Mouse (Mus musculus) CD8-positive naive resting alpha-beta T cell, adult 57 days (primary cell): ENCODE measurements around the gene Sh2d5. TPM values are rescaled to one million over a fixed set of nuclear protein-coding genes. Genes with fewer than 3 reads are reported as not detected.

ENCODE experiments used
- total RNA-seq: library from RNA; stranded (reverse); gene quantifications from one replicate; pipeline ENCODE4 v1.2.4, GENCODE M21; 2023

Sh2d5 gene
- total RNA-seq, result 0.46 TPM

DNA sequence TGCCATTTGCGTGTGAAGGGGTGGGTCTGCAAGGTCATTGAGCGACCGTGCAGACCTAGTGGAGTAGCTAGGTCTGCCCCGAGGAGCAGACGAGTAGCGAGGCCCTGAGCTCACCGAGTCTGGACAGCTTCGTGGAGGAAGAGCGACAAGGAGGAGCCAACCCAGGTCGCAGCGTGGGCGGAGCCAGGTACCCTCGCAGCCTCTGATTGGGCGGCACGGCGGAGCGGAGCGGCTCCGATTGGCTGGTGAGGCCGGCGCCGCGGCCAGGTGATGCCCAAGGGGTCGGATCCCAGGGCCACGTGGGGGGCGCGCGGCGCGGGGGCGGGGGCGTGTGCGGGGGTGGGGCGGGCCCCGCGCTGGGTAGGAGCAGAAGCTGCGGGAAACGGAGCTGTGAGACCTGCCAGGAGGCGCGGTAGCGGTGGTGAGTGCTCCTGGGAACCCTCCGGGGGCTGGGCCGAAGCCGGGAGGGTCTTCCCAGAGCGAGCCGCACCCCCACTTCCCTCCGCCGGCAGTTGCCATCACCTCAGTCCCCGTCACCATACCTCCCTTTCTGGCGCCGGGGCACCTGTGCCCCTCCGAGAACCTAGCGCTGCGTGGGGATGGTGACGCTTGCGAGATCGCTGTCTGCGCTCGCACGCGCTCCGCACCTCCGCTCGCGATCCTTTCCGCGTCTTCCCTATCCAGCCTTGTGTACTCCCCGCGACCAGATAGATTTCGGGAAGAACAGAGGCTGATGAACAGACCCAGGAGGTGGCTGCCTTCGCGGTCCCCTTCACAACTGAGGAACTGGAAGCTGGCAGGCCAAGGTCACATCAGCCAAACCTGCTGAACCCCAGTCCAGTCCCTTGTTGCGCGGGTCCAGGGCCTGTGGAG is at the start of gene Sh2d5, which contains the start of gene Kif17:
TSS of gene Sh2d5 (plus strand) at position 316 of the 873 bp plus-strand sequence.
TSS of gene Kif17 (plus strand) at position 348 of the 873 bp plus-strand sequence.

DNA sequence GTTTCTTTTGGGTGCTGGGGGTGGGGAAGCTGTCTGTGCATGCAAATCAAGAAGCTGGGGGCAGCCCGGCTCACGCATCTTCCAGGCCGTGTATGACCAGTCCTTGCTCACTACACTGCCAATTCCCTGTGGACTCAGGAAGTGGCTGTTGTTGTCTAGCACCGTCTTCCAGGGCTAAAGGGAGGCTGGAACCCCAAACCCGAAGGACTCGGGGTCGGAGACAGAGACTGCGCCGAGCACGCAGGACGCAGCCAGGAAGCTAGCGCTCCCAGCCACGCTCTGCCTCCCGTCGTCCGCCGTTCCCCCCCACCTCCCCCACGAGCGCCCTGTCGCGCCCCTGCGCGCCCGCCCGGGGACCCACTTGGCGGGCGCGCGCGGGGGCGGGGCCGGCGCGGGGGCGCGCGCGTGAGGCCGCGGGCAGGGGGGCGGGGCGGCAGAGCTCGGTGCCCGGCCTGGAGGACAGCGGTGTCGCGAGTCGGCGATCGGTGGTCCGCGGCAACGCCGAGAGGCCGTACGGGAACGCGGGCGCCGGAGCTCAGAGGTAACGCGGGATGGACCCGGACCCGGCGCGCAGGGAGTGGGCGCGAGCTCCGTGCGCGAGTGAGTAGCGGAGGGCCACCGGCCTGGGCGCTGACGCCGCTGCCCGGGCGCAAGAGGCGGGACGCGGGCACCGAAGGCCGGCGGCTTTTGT is 33.9 kb upstream of the Sh2d5 start, which contains the start of gene Hp1bp3:
TSS of gene Hp1bp3 (plus strand) at position 97 of the 691 bp plus-strand sequence.

DNA sequence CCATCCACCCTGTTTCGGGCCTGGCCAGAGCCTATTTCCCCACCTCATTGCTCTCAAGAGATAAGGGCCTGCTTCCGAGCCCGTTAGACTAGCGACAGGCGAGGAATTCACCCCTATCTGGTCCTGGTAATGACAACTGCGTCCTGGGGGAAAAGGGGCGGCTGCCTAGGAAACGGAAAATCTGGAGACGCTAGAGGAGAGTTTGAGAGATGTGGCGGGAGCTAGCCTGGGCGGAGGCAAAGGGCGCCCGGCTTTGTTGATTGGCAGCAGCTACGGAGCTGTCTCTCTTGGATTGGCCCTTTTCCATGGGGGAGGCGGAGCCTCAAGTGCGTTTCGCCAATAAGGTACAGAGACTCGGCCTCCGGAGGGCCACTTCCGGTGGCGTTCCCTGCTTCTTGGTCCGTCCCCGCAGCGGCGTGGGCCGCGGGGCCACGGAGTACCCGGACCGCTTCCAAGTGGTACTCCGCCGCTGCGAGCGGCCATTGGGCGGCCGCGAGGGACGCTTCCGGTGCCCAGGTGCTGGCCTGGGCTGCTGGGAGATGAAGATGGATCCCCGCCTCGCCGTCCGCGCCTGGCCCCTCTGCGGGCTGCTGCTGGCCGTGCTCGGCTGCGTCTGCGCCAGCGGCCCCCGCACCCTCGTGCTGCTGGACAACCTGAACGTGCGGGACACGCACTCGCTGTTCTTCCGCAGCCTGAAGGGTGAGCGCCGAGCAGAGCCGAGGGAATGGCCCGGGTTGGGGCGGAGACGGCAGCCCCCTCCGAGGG is 54.3 kb downstream of the Sh2d5 start, which contains the start of gene Ddost:
TSS of gene Ddost (plus strand) at position 391 of the 765 bp plus-strand sequence.

Other genes with a start within 250 kb of the Sh2d5 start
- gene Hp1bp3, start 34.1 kb upstream of the Sh2d5 start, total RNA-seq, result 206 TPM
- gene Kif17, start within 50 bp of the Sh2d5 start, total RNA-seq, result not detected
- 64.9 TPM for gene Ddost, start 54.3 kb downstream of the Sh2d5 start, total RNA-seq
- gene Pink1, start 75.9 kb downstream of the Sh2d5 start, total RNA-seq, result 43.4 TPM
- gene Cda, start 117.6 kb downstream of the Sh2d5 start, total RNA-seq, result not detected
- not detected for gene Fam43b, start 146.1 kb downstream of the Sh2d5 start, total RNA-seq
- gene Mul1, start 184.3 kb downstream of the Sh2d5 start, total RNA-seq, result 33.8 TPM
- 1.2 TPM for gene Camk2n1, start 203.9 kb downstream of the Sh2d5 start, total RNA-seq